8 mouse cellular contexts compared by ENCODE assay signal in the genomic region with DNA sequence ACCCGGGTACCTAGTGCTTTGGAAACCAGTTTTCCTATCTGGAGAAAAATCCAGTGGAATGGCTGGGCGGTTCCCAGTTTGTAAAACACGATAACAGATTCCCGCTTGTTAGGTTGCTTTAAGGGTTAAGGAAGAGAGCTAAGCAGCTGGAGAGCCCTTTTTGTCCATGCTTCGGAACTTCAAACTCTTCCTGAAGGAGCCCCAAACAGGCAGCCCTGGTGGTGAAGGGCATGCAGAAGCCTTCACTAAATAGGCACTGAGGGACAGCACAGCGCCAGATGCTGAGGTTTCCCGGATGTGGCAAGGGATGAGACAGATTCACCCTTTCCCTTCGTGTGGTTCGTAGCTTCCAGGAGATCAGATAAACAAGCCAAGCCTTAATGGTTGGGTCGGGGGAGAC. TPM values are rescaled to one million over a fixed set of nuclear protein-coding genes. Genes with fewer than 3 reads are reported as not detected.
DNase-seq lines count a peak whose midpoint lies in the region; ATAC-seq and TF ChIP-seq lines count a peak whose summit lies in the region.

No protein-coding gene starts in this region.

- no peak for TF ChIP-seq EP300 in lung, postnatal 0 days (IDR thresholded peaks at IDR 0.05)

- no peak overlapping the region for H3K4me3 ChIP-seq in lung, postnatal 0 days (ENCODE audit: low read depth, low read length)
- peak overlapping the region; percentile 78 for H3K4me3 ChIP-seq in limb, embryonic 10.5 days
- peak overlapping the region; percentile 67 for H3K4me3 ChIP-seq in stomach, embryonic 15.5 days (replicated peaks)

- H3K27me3 ChIP-seq in lung, postnatal 0 days (replicated peaks; ENCODE audit: insufficient read depth, low read length): no peaks in the 10 kb centered on the region
- no peaks in the 10 kb centered on the region; the same call in 1 of the 2 replicates for H3K27me3 ChIP-seq in limb, embryonic 10.5 days (ENCODE audit: low read depth, poor library complexity, severe bottlenecking)
- no peaks in the 10 kb centered on the region for H3K27me3 ChIP-seq in stomach, embryonic 15.5 days (replicated peaks)

- H3K4me2 ChIP-seq in lung, postnatal 0 days (replicated peaks; ENCODE audit: low read depth, low read length): peak overlapping the region; percentile 41
- peak overlapping the region; percentile 90 for H3K4me2 ChIP-seq in stomach, embryonic 15.5 days

- no peaks in the 10 kb centered on the region for H3K36me3 ChIP-seq in lung, postnatal 0 days (ENCODE audit: insufficient read depth, low read length)
- H3K36me3 ChIP-seq in limb, embryonic 10.5 days: peaks cover 52% of the 10 kb centered on the region
- H3K36me3 ChIP-seq in stomach, embryonic 15.5 days: 0 out of 2 replicates have a peak, but pooled peaks cover 11% of the 10 kb centered on the region

- H3K9ac ChIP-seq in lung, postnatal 0 days (replicated peaks; ENCODE audit: low read depth): no peak overlapping the region
- peak overlapping the region; percentile 24; the same call in 1 of the 2 replicates for H3K9ac ChIP-seq in stomach, embryonic 15.5 days

- no peak overlapping the region for H3K27ac ChIP-seq in lung, postnatal 0 days (ENCODE audit: low read length)
- H3K27ac ChIP-seq in limb, embryonic 10.5 days: peak overlapping the region; percentile 98
- H3K27ac ChIP-seq in stomach, embryonic 15.5 days: peak overlapping the region; percentile 91

- ATAC-seq in CD4-positive, CD25-positive, alpha-beta regulatory T cell, adult 4 months: no peak
- no peak for ATAC-seq in lung, postnatal 0 days
- no peak for ATAC-seq in stomach, embryonic 15.5 days (ENCODE audit: insufficient read depth, low FRiP score, low read depth)

- no peak for TF ChIP-seq CTCF in lung, postnatal 0 days (IDR thresholded peaks at IDR 0.05)

- peak; percentile 11 for DNase-seq in CD4-positive, CD25-positive, alpha-beta regulatory T cell, adult 2 months (ENCODE audit: low read depth, low spot score)
- no peak for DNase-seq in lung, postnatal 0 days (ENCODE audit: low spot score)
- no peak for DNase-seq in lung, postnatal 25 days (ENCODE audit: low spot score)
- no peak for DNase-seq in limb, embryonic 10.5 days (ENCODE audit: low spot score)
- DNase-seq in natural killer cell, adult 2 months (ENCODE audit: low spot score in 2 of 2): no peak
- DNase-seq in gastrocnemius, postnatal 14 days: no peak

- no peaks in the 10 kb centered on the region for H3K4me1 ChIP-seq in lung, postnatal 0 days (ENCODE audit: insufficient read depth, low read depth, low read length)
- H3K4me1 ChIP-seq in limb, embryonic 10.5 days: peaks cover 44% of the 10 kb centered on the region
- H3K4me1 ChIP-seq in stomach, embryonic 15.5 days: peaks cover 36% of the 10 kb centered on the region

- 15% methylated on average over 10 of the region's 10 CpGs for WGBS in lung, postnatal 0 days
- WGBS in limb, embryonic 10.5 days: 16% methylated on average over 10 of the region's 10 CpGs
- 9% methylated on average over 10 of the region's 10 CpGs for WGBS in stomach, embryonic 15.5 days

- intact Hi-C loops in gastrocnemius, postnatal 14 days (cut with DNase I; ENCODE audit: low total_unique reads): no loop called here

- no peaks in the 10 kb centered on the region for H3K9me3 ChIP-seq in lung, postnatal 0 days (ENCODE audit: low read length)
- H3K9me3 ChIP-seq in limb, embryonic 10.5 days (replicated peaks): peaks cover 4% of the 10 kb centered on the region; the same call in 1 of the 2 replicates
- H3K9me3 ChIP-seq in stomach, embryonic 15.5 days: no peaks in the 10 kb centered on the region

RNA-seq across cellular contexts. Expression of a gene that starts 2.6 kb away (rescaled TPM):
- polyA plus RNA-seq in CD4-positive, CD25-positive, alpha-beta regulatory T cell, adult 4 months (2017; shearing (Covaris generic)): not detected
- 45.7 and 51.2 TPM in 2 replicates for polyA plus RNA-seq in lung, postnatal 0 days (2015; fragmentation: Nextera tagmentation; extraction: Ambion mirVana)
- polyA plus RNA-seq in limb, embryonic 10.5 days (2016; fragmentation: Nextera tagmentation; extraction: Ambion mirVana): 258 and 261 TPM in 2 replicates
- 209 and 235 TPM in 2 replicates for polyA plus RNA-seq in stomach, embryonic 15.5 days (2015; fragmentation: Nextera tagmentation; extraction: Ambion mirVana)
- 10 to 100 TPM; 12.2 to 15.3 TPM for total RNA-seq in gastrocnemius, postnatal 14 days (2021)

Comparison
In these comparisons a context has a peak if more than half of its experiments do, and no peak if none do; other contexts are left out.
1. RNA of a gene that starts 2.6 kb away (polyA plus RNA-seq): 258 to 261 TPM in limb, embryonic 10.5 days, 209 to 235 TPM in stomach, embryonic 15.5 days and 45.7 to 51.2 TPM in lung, postnatal 0 days; not detected in CD4-positive, CD25-positive, alpha-beta regulatory T cell, adult 4 months; every median in the first group is over 10 times any median in the second.